Mouse (Mus musculus): ENCODE results near the gene Perm1. TPM values are rescaled to one million over a fixed set of nuclear protein-coding genes. Genes with fewer than 3 reads are reported as not detected.

The Perm1 gene
- polyA plus RNA-seq, 1 experiment from 2014 or later, result 1.9 TPM

- H3K4me2 ChIP-seq (ENCODE audit: low read length), result no peak overlapping the region
- H3K27me3 ChIP-seq (ENCODE audit: control insufficient read depth, insufficient read depth, low read length), result no peaks in the 10 kb centered on the region
- H3K4me3 ChIP-seq (replicated peaks; ENCODE audit: low read depth, low read length), result no peak overlapping the region
- no peak for DNase-seq
- H3K9me3 ChIP-seq (ENCODE audit: control insufficient read depth, low read length), result no peaks in the 10 kb centered on the region
- peaks cover 46% of the 10 kb centered on the region for H3K36me3 ChIP-seq (ENCODE audit: control insufficient read depth, insufficient read depth, low read length)
- no peak overlapping the region for H3K9ac ChIP-seq (replicated peaks; ENCODE audit: low read length)
- ATAC-seq (ENCODE audit: low FRiP score, low TSS enrichment), result no peak
- H3K4me1 ChIP-seq (ENCODE audit: control insufficient read depth, insufficient read depth, low read length), result peaks cover 5% of the 10 kb centered on the region
- WGBS, result 28% methylated on average over 12 of the region's 12 CpGs
- H3K27ac ChIP-seq (replicated peaks; ENCODE audit: low read depth, low read length), result no peak overlapping the region
These were observed 12.8 kb downstream of the Perm1 start for GRCm38 (mm10) chr4:156228393-156229024.

GRCm38 (mm10) chr4:156234021-156234501 lies 18.4 kb downstream of the Perm1 start:
- peak; percentile 43 for DNase-seq
- ATAC-seq (ENCODE audit: low FRiP score, low TSS enrichment), result no peak; the same call in 1 of the 2 replicates

GRCm38 (mm10) chr4:156234701-156235213 lies 19.1 kb downstream of the Perm1 start, which contains the start of gene Plekhn1:
Gene Plekhn1 (minus strand): TSS chr4:156234857.
- peak within 1 kb of the TSS; percentile 89 for H3K27ac ChIP-seq (replicated peaks; ENCODE audit: low read depth, low read length)
- ATAC-seq (ENCODE audit: low FRiP score, low TSS enrichment), result peak; percentile 55
- H3K27me3 ChIP-seq (ENCODE audit: control insufficient read depth, insufficient read depth, low read length), result no peaks in the 10 kb centered on the region
- H3K9ac ChIP-seq (replicated peaks; ENCODE audit: low read length), result peak within 1 kb of the TSS; percentile 73
- H3K4me2 ChIP-seq (ENCODE audit: low read length), result peak within 1 kb of the TSS; percentile 89
- WGBS, result under 1% methylated on average over 40 of the region's 48 CpGs
- H3K9me3 ChIP-seq (ENCODE audit: control insufficient read depth, low read length), result no peaks in the 10 kb centered on the region
- H3K36me3 ChIP-seq (ENCODE audit: control insufficient read depth, insufficient read depth, low read length), result peaks cover 62% of the 10 kb centered on the region
- H3K4me1 ChIP-seq (ENCODE audit: control insufficient read depth, insufficient read depth, low read length), result peaks cover 13% of the 10 kb centered on the region
- H3K4me3 ChIP-seq (replicated peaks; ENCODE audit: low read depth, low read length), result peak within 1 kb of the TSS; percentile 89
- DNase-seq, result peak; percentile 89

More at GRCm38 (mm10) chr4:156234021-156234501, 18.4 kb downstream of the Perm1 start:
- peak overlapping the region; percentile 89 for H3K4me3 ChIP-seq (replicated peaks; ENCODE audit: low read depth, low read length)
- H3K9me3 ChIP-seq (ENCODE audit: control insufficient read depth, low read length), result no peaks in the 10 kb centered on the region
- peak overlapping the region; percentile 89 for H3K4me2 ChIP-seq (ENCODE audit: low read length)
- H3K36me3 ChIP-seq (ENCODE audit: control insufficient read depth, insufficient read depth, low read length), result peaks cover 62% of the 10 kb centered on the region
- H3K4me1 ChIP-seq (ENCODE audit: control insufficient read depth, insufficient read depth, low read length), result peaks cover 13% of the 10 kb centered on the region
- 3% methylated on average over 17 of the region's 17 CpGs for WGBS
- peak overlapping the region; percentile 73 for H3K9ac ChIP-seq (replicated peaks; ENCODE audit: low read length)
- peak overlapping the region; percentile 89 for H3K27ac ChIP-seq (replicated peaks; ENCODE audit: low read depth, low read length)
- H3K27me3 ChIP-seq (ENCODE audit: control insufficient read depth, insufficient read depth, low read length), result no peaks in the 10 kb centered on the region

DNA sequence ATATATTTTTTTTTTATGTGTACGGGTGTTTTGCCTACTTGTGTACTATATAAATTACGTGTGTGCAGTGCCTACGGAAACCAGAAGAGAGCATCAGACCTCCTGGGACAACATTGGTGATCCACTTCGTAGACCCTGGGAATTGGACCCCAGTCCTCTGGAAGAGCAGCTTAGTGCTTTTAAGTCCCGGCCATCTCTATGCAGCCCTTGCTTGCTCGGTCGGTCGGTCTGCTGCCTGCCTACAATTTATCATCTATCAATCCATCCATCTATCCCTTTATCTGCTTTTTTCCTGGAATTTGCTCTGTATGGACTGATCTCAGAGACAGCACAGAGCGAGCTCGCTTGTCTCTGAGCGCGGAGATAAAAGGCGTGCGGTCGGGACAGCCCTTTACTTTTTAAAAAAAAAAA lies 19.7 kb downstream of the Perm1 start:
- peak overlapping the region; percentile 89 for H3K4me3 ChIP-seq (replicated peaks; ENCODE audit: low read depth, low read length)
- H3K4me2 ChIP-seq (ENCODE audit: low read length), result peak overlapping the region; percentile 89
- no peaks in the 10 kb centered on the region for H3K9me3 ChIP-seq (ENCODE audit: control insufficient read depth, low read length)
- WGBS, result 1% methylated on average over 15 of the region's 15 CpGs
- DNase-seq (peak; percentile 83), ATAC-seq (ENCODE audit: low FRiP score, low TSS enrichment) (peak; percentile 28)
- peaks cover 13% of the 10 kb centered on the region for H3K4me1 ChIP-seq (ENCODE audit: control insufficient read depth, insufficient read depth, low read length)
- H3K27me3 ChIP-seq (ENCODE audit: control insufficient read depth, insufficient read depth, low read length), result no peaks in the 10 kb centered on the region
- peak overlapping the region; percentile 73 for H3K9ac ChIP-seq (replicated peaks; ENCODE audit: low read length)
- peak overlapping the region; percentile 87 for H3K27ac ChIP-seq (replicated peaks; ENCODE audit: low read depth, low read length)
- H3K36me3 ChIP-seq (ENCODE audit: control insufficient read depth, insufficient read depth, low read length), result peaks cover 62% of the 10 kb centered on the region

GRCm38 (mm10) chr4:156235808-156236533 lies 20.3 kb downstream of the Perm1 start, which contains the start of gene Noc2l:
Gene Noc2l (plus strand): TSS chr4:156236010.
- DNase-seq, result peak; percentile 97
- Histone ChIP-seq H3K4me3 (replicated peaks; ENCODE audit: low read depth, low read length) (peak within 1 kb of the TSS; percentile 89), H3K27me3 (ENCODE audit: control insufficient read depth, insufficient read depth, low read length) (no peaks in the 10 kb centered on the region), H3K36me3 (ENCODE audit: control insufficient read depth, insufficient read depth, low read length) (peaks cover 62% of the 10 kb centered on the region), H3K9ac (replicated peaks; ENCODE audit: low read length) (peak within 1 kb of the TSS; percentile 73), H3K4me1 (ENCODE audit: control insufficient read depth, insufficient read depth, low read length) (peaks cover 13% of the 10 kb centered on the region), H3K27ac (replicated peaks; ENCODE audit: low read depth, low read length) (peak within 1 kb of the TSS; percentile 89), H3K9me3 (ENCODE audit: control insufficient read depth, low read length) (no peaks in the 10 kb centered on the region), H3K4me2 (ENCODE audit: low read length) (peak within 1 kb of the TSS; percentile 89)
- WGBS, result under 1% methylated on average over 90 of the region's 90 CpGs
- ATAC-seq (ENCODE audit: low FRiP score, low TSS enrichment), result peak; percentile 89

- Histone ChIP-seq H3K4me2 (ENCODE audit: low read length) (peak overlapping the region; percentile 89), H3K4me3 (replicated peaks; ENCODE audit: low read depth, low read length) (peak overlapping the region; percentile 89), H3K9ac (replicated peaks; ENCODE audit: low read length) (peak overlapping the region; percentile 73; the same call in 1 of the 2 replicates), H3K27ac (replicated peaks; ENCODE audit: low read depth, low read length) (peak overlapping the region; percentile 87; the same call in 1 of the 2 replicates), H3K4me1 (ENCODE audit: control insufficient read depth, insufficient read depth, low read length) (peaks cover 13% of the 10 kb centered on the region), H3K27me3 (ENCODE audit: control insufficient read depth, insufficient read depth, low read length) (no peaks in the 10 kb centered on the region), H3K9me3 (ENCODE audit: control insufficient read depth, low read length) (no peaks in the 10 kb centered on the region), H3K36me3 (ENCODE audit: control insufficient read depth, insufficient read depth, low read length) (peaks cover 62% of the 10 kb centered on the region)
- WGBS, result 25% methylated on average over 55 of the region's 60 CpGs
- ATAC-seq (ENCODE audit: low FRiP score, low TSS enrichment), result no peak
- peak; percentile 8 for DNase-seq
These were observed 21.2 kb downstream of the Perm1 start for GRCm38 (mm10) chr4:156236651-156237447.

- peaks cover under 1% of the 10 kb centered on the region; the same call in 1 of the 2 replicates for H3K27me3 ChIP-seq (ENCODE audit: control insufficient read depth, insufficient read depth, low read length)
- H3K9ac ChIP-seq (replicated peaks; ENCODE audit: low read length), result no peak overlapping the region
- H3K4me3 ChIP-seq (replicated peaks; ENCODE audit: low read depth, low read length), result no peak overlapping the region
- H3K4me2 ChIP-seq (ENCODE audit: low read length), result no peak overlapping the region
- 54% methylated on average over 11 of the region's 11 CpGs for whole genome bisulfite sequencing
- H3K4me1 ChIP-seq (ENCODE audit: control insufficient read depth, insufficient read depth, low read length), result peaks cover 31% of the 10 kb centered on the region
- DNase-seq (peak; percentile 3), ATAC-seq (ENCODE audit: low FRiP score, low TSS enrichment) (peak; percentile 13; the same call in 1 of the 2 replicates)
- peak overlapping the region; percentile 82 for H3K27ac ChIP-seq (replicated peaks; ENCODE audit: low read depth, low read length)
- H3K9me3 ChIP-seq (ENCODE audit: control insufficient read depth, low read length), result no peaks in the 10 kb centered on the region
- peaks cover 50% of the 10 kb centered on the region for H3K36me3 ChIP-seq (ENCODE audit: control insufficient read depth, insufficient read depth, low read length)
These were observed 33.9 kb downstream of the Perm1 start for GRCm38 (mm10) chr4:156249567-156249966.

- 42% methylated on average over 8 of the region's 8 CpGs for WGBS
- Histone ChIP-seq H3K9ac (replicated peaks; ENCODE audit: low read length) (no peak overlapping the region; the same call in 1 of the 2 replicates), H3K4me1 (ENCODE audit: control insufficient read depth, insufficient read depth, low read length) (peaks cover 40% of the 10 kb centered on the region), H3K36me3 (ENCODE audit: control insufficient read depth, insufficient read depth, low read length) (peaks cover 36% of the 10 kb centered on the region), H3K9me3 (ENCODE audit: control insufficient read depth, low read length) (no peaks in the 10 kb centered on the region), H3K27me3 (ENCODE audit: control insufficient read depth, insufficient read depth, low read length) (peaks cover 10% of the 10 kb centered on the region; the same call in 1 of the 2 replicates), H3K4me2 (ENCODE audit: low read length) (no peak overlapping the region), H3K27ac (replicated peaks; ENCODE audit: low read depth, low read length) (peak overlapping the region; percentile 82), H3K4me3 (replicated peaks; ENCODE audit: low read depth, low read length) (no peak overlapping the region)
- ATAC-seq (ENCODE audit: low FRiP score, low TSS enrichment) (peak; percentile 44; the same call in 1 of the 2 replicates), DNase-seq (peak; percentile 58)
These were observed 35.4 kb downstream of the Perm1 start for GRCm38 (mm10) chr4:156251081-156251480.
